Mouse (Mus musculus): ENCODE measurements around the gene Mtmr2. TPM values are rescaled to one million over a fixed set of nuclear protein-coding genes. Genes with fewer than 3 reads are reported as not detected.

The Mtmr2 gene
- total and polyA plus RNA-seq, 3 experiments, result 47.1 to 95.8 (median 75.2) TPM

Other genes starting within 250 kb of the Mtmr2 start
- 89.3 and 98.7 TPM in 2 replicates for gene Cep57, start 78.7 kb downstream of the Mtmr2 start, total RNA-seq (2012; rRNA removed)
- gene Cep57, start 78.7 kb downstream of the Mtmr2 start, polyA plus RNA-seq (2012; ENCODE audit: insufficient read depth in 1 of 2, insufficient read length in 2 of 2, low read depth in 1 of 2, low replicate concordance in 2 of 2, missing spikeins in 1 of 2), result 100 to 1,000 TPM; 119 to 142 TPM
- 27.9 and 32.3 TPM in 2 replicates for gene Fam76b, start 79.3 kb downstream of the Mtmr2 start, total RNA-seq (2012; rRNA removed)
- 10 to 100 TPM; 39.2 to 43.8 TPM for gene Fam76b, start 79.3 kb downstream of the Mtmr2 start, polyA plus RNA-seq (2012; ENCODE audit: insufficient read depth in 1 of 2, insufficient read length in 2 of 2, low read depth in 1 of 2, low replicate concordance in 2 of 2, missing spikeins in 1 of 2)